Comparison of ENCODE assay signal across 8 mouse cellular contexts in genomic region chr8:46010306-46010705, GRCm38 (mm10). TPM values are rescaled to one million over a fixed set of nuclear protein-coding genes. Genes with fewer than 3 reads are reported as not detected.
DNase-seq lines count a peak whose midpoint lies in the region; ATAC-seq and TF ChIP-seq lines count a peak whose summit lies in the region.

No protein-coding gene starts in this region.

- no peak for DNase-seq in heart, adult 2 months
- no peak for DNase-seq in heart, adult 18-20 months
- DNase-seq in brain, embryonic 14.5 days (ENCODE audit: low read depth): peak; percentile 51
- peak; percentile 27 for DNase-seq in hindbrain, postnatal 0 days (ENCODE audit: low spot score)
- DNase-seq in midbrain, embryonic 10.5 days (ENCODE audit: low spot score): no peak
- DNase-seq in testis, postnatal 14 days (ENCODE audit: low spot score): no peak
- DNase-seq in natural killer cell, adult 2 months (ENCODE audit: low spot score in 2 of 2): no peak
- no peak for DNase-seq in thymus, postnatal 10 days (ENCODE audit: low spot score in 2 of 2)

- TF ChIP-seq POLR2A in heart, adult 2 months (IDR thresholded peaks at IDR 0.05; ENCODE audit: insufficient read depth, low read depth, low read length): no peak
- TF ChIP-seq POLR2A in brain, embryonic 14.5 days (IDR thresholded peaks at IDR 0.05; ENCODE audit: borderline replicate concordance, extremely low read depth, insufficient read depth, insufficient read length, poor library complexity, severe bottlenecking): no peak

- H3K4me1 ChIP-seq in heart, adult 2 months (ENCODE audit: control insufficient read depth, insufficient read depth, low read length): peaks cover 2% of the 10 kb centered on the region
- H3K4me1 ChIP-seq in hindbrain, postnatal 0 days (ENCODE audit: insufficient read depth, low read length): no peaks in the 10 kb centered on the region
- H3K4me1 ChIP-seq in midbrain, embryonic 10.5 days: peaks cover 14% of the 10 kb centered on the region

- H3K9ac ChIP-seq in heart, adult 2 months (ENCODE audit: low read depth, low read length): peak overlapping the region; percentile 50
- H3K9ac ChIP-seq in hindbrain, postnatal 0 days (replicated peaks; ENCODE audit: low read length): no peak overlapping the region

- peak overlapping the region; percentile 43 for H3K4me2 ChIP-seq in hindbrain, postnatal 0 days (ENCODE audit: low read depth, low read length)

- H3K27me3 ChIP-seq in heart, adult 2 months (ENCODE audit: control insufficient read depth, insufficient read depth, low read length): no peaks in the 10 kb centered on the region
- no peaks in the 10 kb centered on the region for H3K27me3 ChIP-seq in hindbrain, postnatal 0 days (ENCODE audit: insufficient read depth, low read length)
- H3K27me3 ChIP-seq in midbrain, embryonic 10.5 days (ENCODE audit: low read depth, poor library complexity, severe bottlenecking): no peaks in the 10 kb centered on the region

- ATAC-seq in hindbrain, postnatal 0 days: peak; percentile 56

- H3K9me3 ChIP-seq in hindbrain, postnatal 0 days (ENCODE audit: low read length): no peaks in the 10 kb centered on the region
- no peaks in the 10 kb centered on the region for H3K9me3 ChIP-seq in midbrain, embryonic 10.5 days (replicated peaks)

- H3K4me3 ChIP-seq in heart, adult 2 months: peak overlapping the region; percentile 33
- 0 out of 2 replicates have a peak overlapping the region, but pooled peaks have one; percentile 3 for H3K4me3 ChIP-seq in hindbrain, postnatal 0 days (ENCODE audit: low read length)
- H3K4me3 ChIP-seq in midbrain, embryonic 10.5 days: peak overlapping the region; percentile 40

- peaks cover 2% of the 10 kb centered on the region; the same call in 1 of the 2 replicates for H3K36me3 ChIP-seq in heart, adult 2 months (ENCODE audit: control insufficient read depth, insufficient read depth, low read length)
- H3K36me3 ChIP-seq in hindbrain, postnatal 0 days (ENCODE audit: insufficient read depth, low read length): no peaks in the 10 kb centered on the region
- H3K36me3 ChIP-seq in midbrain, embryonic 10.5 days: no peaks in the 10 kb centered on the region

- no peak for TF ChIP-seq EP300 in heart, adult 2 months (IDR thresholded peaks at IDR 0.05; ENCODE audit: insufficient read depth, low read depth, low read length)

- H3K27ac ChIP-seq in heart, adult 2 months: peak overlapping the region; percentile 62
- 0 out of 2 replicates have a peak overlapping the region, but pooled peaks have one; percentile 36 for H3K27ac ChIP-seq in hindbrain, postnatal 0 days
- H3K27ac ChIP-seq in midbrain, embryonic 10.5 days (replicated peaks): no peak overlapping the region

- WGBS in heart, adult 2 months: 49% methylated on average over 2 of the region's 2 CpGs
- 55% methylated on average over 2 of the region's 2 CpGs for WGBS in hindbrain, postnatal 0 days
- 45% methylated on average over 2 of the region's 2 CpGs for WGBS in midbrain, embryonic 10.5 days

- intact Hi-C loops in heart, adult 2 months (cut with DNase I): no loop called here

- no peak for TF ChIP-seq CTCF in heart, adult 2 months (IDR thresholded peaks at IDR 0.05)
- TF ChIP-seq CTCF in brain, embryonic 14.5 days (IDR thresholded peaks at IDR 0.05; ENCODE audit: borderline replicate concordance, extremely low read depth, insufficient read depth, insufficient read length): no peak
- no peak for TF ChIP-seq CTCF in hindbrain, postnatal 0 days (IDR thresholded peaks at IDR 0.05; ENCODE audit: low read depth)

- H3K79me2 ChIP-seq in heart, adult 2 months (replicated peaks; ENCODE audit: control insufficient read depth, insufficient read depth, low read length): no peaks in the 10 kb centered on the region

RNA-seq across cellular contexts. Expression of gene Ankrd37, which starts 4.8 kb away (rescaled TPM):
- 1 to 10 TPM; 4.5 TPM for total RNA-seq in heart, adult 2 months (2021)
- 5.2 and 7.1 TPM in 2 replicates for polyA plus RNA-seq in heart, adult 2 months (2012; rRNA removed)
- 1 to 10 TPM; 4.9 to 7.2 TPM for total RNA-seq in heart, adult 18-20 months (2021)
- 18.3 and 19.8 TPM in 2 replicates for polyA plus RNA-seq in brain, embryonic 14.5 days (2012; rRNA removed)
- total RNA-seq in hindbrain, postnatal 0 days (2014; rRNA removed): 9.6 and 9.9 TPM in 2 replicates
- 14.1 and 15.5 TPM in 2 replicates for polyA plus RNA-seq in hindbrain, postnatal 0 days (2015; fragmentation: Nextera tagmentation; extraction: Ambion mirVana)
- polyA plus RNA-seq in midbrain, embryonic 10.5 days (2016; fragmentation: Nextera tagmentation; extraction: Ambion mirVana): 21.1 and 23.2 TPM in 2 replicates

RNA-seq across cellular contexts. Expression of gene Lrp2bp, which starts 11.2 kb away (rescaled TPM):
- total RNA-seq in heart, adult 2 months (2021): 1 to 10 TPM in 1 of 2 experiments, under 1 TPM in 1; 0.55 to 1.3 TPM
- polyA plus RNA-seq in heart, adult 2 months (2012; rRNA removed): 0.61 and 1.4 TPM in 2 replicates
- 1 to 10 TPM in 1 of 2 experiments, under 1 TPM in 1; 0.77 to 1.0 TPM for total RNA-seq in heart, adult 18-20 months (2021)
- polyA plus RNA-seq in brain, embryonic 14.5 days (2012; rRNA removed): 0.16 and 0.29 TPM in 2 replicates
- 0.10 TPM in 1 of 2 replicates, not detected in the other for total RNA-seq in hindbrain, postnatal 0 days (2014; rRNA removed)
- 0.23 and 0.33 TPM in 2 replicates for polyA plus RNA-seq in hindbrain, postnatal 0 days (2015; fragmentation: Nextera tagmentation; extraction: Ambion mirVana)
- 0.10 and 0.40 TPM in 2 replicates for polyA plus RNA-seq in midbrain, embryonic 10.5 days (2016; fragmentation: Nextera tagmentation; extraction: Ambion mirVana)

RNA-seq across cellular contexts. Expression of gene Ufsp2, which starts 35.0 kb away (rescaled TPM):
- 10 to 100 TPM; 25.3 to 25.9 TPM for total RNA-seq in heart, adult 2 months (2021)
- polyA plus RNA-seq in heart, adult 2 months (2012; rRNA removed): 12.1 and 27.1 TPM in 2 replicates
- 10 to 100 TPM; 31.2 to 33.1 TPM for total RNA-seq in heart, adult 18-20 months (2021)
- polyA plus RNA-seq in brain, embryonic 14.5 days (2012; rRNA removed): 36.9 and 38.3 TPM in 2 replicates
- 31.2 and 33.0 TPM in 2 replicates for total RNA-seq in hindbrain, postnatal 0 days (2014; rRNA removed)
- polyA plus RNA-seq in hindbrain, postnatal 0 days (2015; fragmentation: Nextera tagmentation; extraction: Ambion mirVana): 60.7 and 66.1 TPM in 2 replicates
- 60.7 and 62.2 TPM in 2 replicates for polyA plus RNA-seq in midbrain, embryonic 10.5 days (2016; fragmentation: Nextera tagmentation; extraction: Ambion mirVana)

RNA-seq across cellular contexts. Expression of gene 1700029J07Rik, which starts 35.3 kb away (rescaled TPM):
- under 1 TPM; 0.59 to 0.76 TPM for total RNA-seq in heart, adult 2 months (2021)
- polyA plus RNA-seq in heart, adult 2 months (2012; rRNA removed): 0.66 and 0.94 TPM in 2 replicates
- 1 to 10 TPM in 1 of 2 experiments, under 1 TPM in 1; 0.37 to 1.3 TPM for total RNA-seq in heart, adult 18-20 months (2021)
- polyA plus RNA-seq in brain, embryonic 14.5 days (2012; rRNA removed): 3.9 and 4.3 TPM in 2 replicates
- 0.79 and 4.3 TPM in 2 replicates for total RNA-seq in hindbrain, postnatal 0 days (2014; rRNA removed)
- 5.2 and 5.4 TPM in 2 replicates for polyA plus RNA-seq in hindbrain, postnatal 0 days (2015; fragmentation: Nextera tagmentation; extraction: Ambion mirVana)
- 3.2 and 3.3 TPM in 2 replicates for polyA plus RNA-seq in midbrain, embryonic 10.5 days (2016; fragmentation: Nextera tagmentation; extraction: Ambion mirVana)

Comparison
In these comparisons a context has a peak if more than half of its experiments do, and no peak if none do; other contexts are left out.
1. DNase-seq: peak in brain, embryonic 14.5 days (single experiment) and hindbrain, postnatal 0 days (single experiment); none in heart, adult 2 months (0 of 2), heart, adult 18-20 months (0 of 2), midbrain, embryonic 10.5 days (single experiment), testis, postnatal 14 days (single experiment), natural killer cell, adult 2 months (0 of 2) and thymus, postnatal 10 days (0 of 2).
2. Peak in every context shown above with its lines, with median percentiles within 50 percentile points of each other: H3K4me3 ChIP-seq.